Mouse (Mus musculus) lung, postnatal 0 days (tissue): ENCODE data around the gene Epb41l5.

Experiments
- CTCF ChIP-seq: IDR thresholded peaks from 2 replicates; pipeline ENCODE4 v1.5.1; 2016; ENCODE audit warnings: antibody characterized with exemption, mild to moderate bottlenecking
- EP300 ChIP-seq: IDR thresholded peaks from 2 replicates; pipeline ENCODE4 v1.6.1; 2016; ENCODE audit warnings: antibody characterized with exemption, mild to moderate bottlenecking, control low read depth

- TF ChIP-seq CTCF (no peak), EP300 (no peak)
Measured at GRCm38 (mm10) chr1:119533093-119533805, 115.6 kb downstream of the Epb41l5 start.
